Mouse (Mus musculus) liver, embryonic 14.5 days (tissue): ENCODE results near the gene Mfsd12.

Experiments
- CTCF ChIP-seq: IDR thresholded peaks from 2 replicates; pipeline ENCODE4 v1.5.1; 2016; ENCODE audit warnings: antibody characterized with exemption, low read depth, control low read depth
- EP300 ChIP-seq: IDR thresholded peaks from 2 replicates; pipeline ENCODE4 v1.6.1; 2016; ENCODE audit warnings: antibody characterized with exemption, low read depth

- TF ChIP-seq EP300 (no peak), CTCF (no peak)
These were observed at the start of gene Mfsd12 for GRCm38 (mm10) chr10:81356991-81357844.
